Mouse (Mus musculus) erythroid progenitor cell, adult 5-6 weeks (primary cell): Measurements from ENCODE around the gene Cst7. TPM values are rescaled to one million over a fixed set of nuclear protein-coding genes. Genes with fewer than 3 reads are reported as not detected.
"Not testable (repeated sequence)": the region's sequence is repeated elsewhere in the genome, so short reads cannot be mapped to it uniquely, and the experiment has no call there.

Experiments
- ATAC-seq: replicated peaks from 2 replicates; pipeline ENCODE4 v1.8.0; 2016; ENCODE audit warnings: moderate number of reproducible peaks, mild to moderate bottlenecking, moderate TSS enrichment, inconsistent platforms; ENCODE audit not compliant: poor library complexity, low FRiP score, severe bottlenecking
- total RNA-seq, 2 experiments: library from RNA; stranded (forward) in 1 of 2; stranded (reverse) in 1 of 2; fragments of 150-400 nt in 1 of 2; fragments of 186-747, 209-891 nt in 1 of 2; gene quantifications; 2 replicates each; pipeline versions ENCODE4 v1.2.3 to v1.2.4; 2015 to 2017; ENCODE audit warnings: low replicate concordance in 2 of 2

The Cst7 gene
- 26.8 and 31.7 TPM in 2 replicates for total RNA-seq (2015; ENCODE audit: low replicate concordance)
- 10.7 and 24.7 TPM in 2 replicates for total RNA-seq (2017; ENCODE audit: low replicate concordance)

DNA sequence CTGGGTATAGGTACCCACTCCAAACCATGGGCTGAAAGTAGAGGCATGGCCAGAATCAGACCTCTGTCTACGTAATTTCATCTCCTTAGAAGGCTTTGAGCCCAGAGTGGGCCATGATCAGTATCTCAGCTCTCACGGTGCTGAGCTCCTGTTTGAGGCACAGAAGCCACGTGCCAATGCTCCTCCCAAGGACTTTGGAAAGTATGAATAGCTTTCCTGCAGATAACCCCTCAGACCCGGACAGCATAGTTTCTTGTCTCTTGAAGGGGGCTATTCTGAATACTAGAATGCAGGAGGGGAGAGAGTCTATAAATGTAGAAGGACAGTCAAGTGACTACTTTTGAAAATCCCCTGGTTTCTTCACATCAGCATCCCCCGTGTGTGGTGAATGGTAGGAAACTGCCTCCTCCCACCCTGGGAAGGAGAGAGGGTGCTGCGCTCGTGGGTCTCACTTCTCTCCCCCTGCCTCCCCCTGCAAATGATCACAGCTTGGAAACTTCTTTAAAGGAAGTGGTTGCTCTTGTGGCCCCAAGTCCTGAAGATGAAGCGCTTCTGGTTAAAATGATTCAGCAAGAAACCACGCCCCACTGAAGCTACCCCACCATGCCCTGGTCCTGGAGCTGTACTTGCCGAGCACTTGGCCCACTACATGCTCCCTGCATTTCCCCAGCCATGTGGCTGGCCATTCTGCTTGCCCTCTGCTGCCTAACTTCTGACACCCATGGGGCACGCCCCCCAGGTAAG is at the start of gene Cst7:
Cst7 (plus strand) TSS at position 569 of the 744 bp plus-strand sequence.
- no peak for ATAC-seq

- ATAC-seq: no peak
These were observed 44.5 kb upstream of the Cst7 start for GRCm38 (mm10) chr2:150525703-150526207.

DNA sequence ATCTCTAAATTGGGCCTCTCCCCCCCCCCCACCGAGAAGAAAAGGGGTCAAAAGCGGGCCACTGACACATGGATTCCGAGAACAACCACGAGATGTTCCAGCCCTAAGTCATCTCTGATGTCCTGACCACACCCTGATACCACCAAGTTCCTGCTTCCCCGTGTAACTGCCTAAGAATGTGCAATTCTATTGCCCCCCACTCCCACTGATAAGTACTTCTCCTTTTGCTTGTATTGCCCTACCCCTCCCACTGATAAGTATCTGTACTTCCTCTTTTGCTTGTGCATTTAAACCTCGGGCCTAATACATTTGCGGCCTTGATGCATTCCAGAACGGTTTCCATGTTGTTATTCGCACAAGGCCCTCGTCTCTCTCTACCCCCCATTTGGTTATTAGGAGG is 20.6 kb upstream of the Cst7 start:
- not testable (repeated sequence) for ATAC-seq

GRCm38 (mm10) chr2:150558568-150558967 is 11.6 kb upstream of the Cst7 start:
- ATAC-seq: no peak

DNA sequence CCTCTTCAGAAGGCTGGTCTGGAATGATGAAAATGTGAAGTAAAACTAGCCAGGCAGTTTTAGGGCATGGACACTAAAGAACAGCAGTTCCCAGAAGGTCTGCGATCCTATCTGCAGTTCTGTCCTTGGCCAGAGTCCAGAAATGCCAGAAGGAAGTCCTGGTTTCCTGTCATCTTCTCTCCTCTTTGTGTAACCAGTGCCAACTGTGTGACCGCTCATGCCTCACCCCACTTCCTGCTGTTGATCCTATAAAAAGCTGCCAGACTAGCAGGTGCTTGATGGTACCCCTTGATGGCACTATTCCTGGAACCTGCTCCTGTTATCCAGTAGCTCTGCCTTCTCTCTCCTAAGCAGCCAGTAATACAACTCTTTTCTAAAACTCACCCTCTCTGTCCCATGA is 3.2 kb upstream of the Cst7 start:
- ATAC-seq: no peak

GRCm38 (mm10) chr2:150570761-150571160 is 546 bp downstream of the Cst7 start:
- no peak for ATAC-seq

- ATAC-seq: no peak
These were observed 2.2 kb downstream of the Cst7 start for GRCm38 (mm10) chr2:150572463-150572862.

DNA sequence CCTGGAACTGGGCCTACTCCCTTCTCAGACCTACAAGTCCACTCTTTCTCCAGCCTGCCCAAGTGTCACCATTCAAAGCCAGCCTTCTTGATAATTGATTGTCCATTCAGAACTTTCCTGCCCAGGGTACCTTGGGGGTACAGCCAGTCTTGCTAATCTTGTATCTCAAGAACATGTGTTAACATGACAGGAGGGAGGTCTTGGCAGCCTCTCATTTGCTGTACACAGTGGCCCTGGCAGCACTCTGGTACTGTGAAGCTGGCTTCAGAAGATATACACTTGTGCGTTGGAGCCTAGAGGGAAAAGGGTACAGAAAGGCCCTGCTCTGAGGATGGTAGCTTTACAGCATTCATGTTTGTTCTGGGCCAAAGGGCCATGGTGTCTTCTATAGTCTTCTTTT is 6.0 kb downstream of the Cst7 start:
- no peak for ATAC-seq

GRCm38 (mm10) chr2:150578603-150579002 is 8.4 kb downstream of the Cst7 start:
- ATAC-seq: no peak

DNA sequence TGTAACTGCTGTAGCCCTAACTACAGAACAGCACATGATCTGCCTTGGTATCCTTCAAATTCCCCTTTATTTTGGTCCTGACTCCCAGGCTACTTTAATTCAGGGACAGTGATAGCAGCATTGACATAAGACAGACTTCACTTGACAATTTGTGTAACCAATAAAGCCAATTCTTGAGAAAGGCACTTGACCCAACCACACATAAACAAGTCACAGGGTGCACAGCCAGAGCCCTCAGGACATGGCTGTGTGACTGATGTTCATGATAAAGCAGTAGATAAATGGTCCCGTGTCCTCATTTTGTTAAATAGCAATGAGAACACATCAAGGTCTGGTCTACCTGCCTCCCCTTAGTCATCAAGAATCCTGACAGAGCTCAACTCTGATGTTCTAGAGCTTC is 9.4 kb downstream of the Cst7 start:
- ATAC-seq: no peak

GRCm38 (mm10) chr2:150589076-150589475 is 18.9 kb downstream of the Cst7 start:
- no peak for ATAC-seq

DNA sequence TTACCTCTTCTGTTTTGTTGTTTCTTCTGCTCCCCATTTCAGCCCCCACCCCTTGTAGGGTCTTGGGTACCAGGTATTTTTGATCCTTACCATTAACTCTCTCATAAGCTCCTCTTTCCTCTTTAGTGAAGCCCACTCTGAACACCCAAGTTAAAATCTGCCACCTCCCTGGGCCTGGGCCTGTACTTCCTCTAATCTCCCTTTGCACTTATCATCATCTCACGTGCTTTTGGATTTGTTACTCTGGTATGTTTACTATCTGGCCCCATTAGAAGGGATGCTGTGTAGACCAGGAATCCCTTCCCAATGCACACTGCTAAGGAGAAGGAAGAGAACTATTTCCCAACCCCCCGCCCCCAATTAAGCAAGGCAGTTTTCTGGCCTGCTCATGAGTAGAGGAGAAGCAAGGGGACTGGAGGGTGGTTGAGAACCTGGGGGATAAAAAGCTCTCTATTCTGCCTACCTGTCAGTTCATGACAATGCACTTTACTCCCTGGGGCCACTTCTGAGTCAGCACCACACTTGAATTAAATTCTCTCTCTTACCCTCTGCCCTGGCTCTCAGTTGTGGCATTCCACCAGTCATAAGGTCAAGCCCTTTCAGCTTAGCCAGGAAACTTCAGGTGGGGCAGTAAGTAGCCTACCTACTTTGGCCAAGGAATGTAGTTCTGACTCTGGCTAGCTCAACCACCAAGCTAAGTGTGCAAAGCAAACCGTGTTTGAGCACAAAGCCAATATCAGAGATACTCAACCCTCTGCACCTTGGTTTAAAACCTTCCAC is 25.4 kb downstream of the Cst7 start:
- no peak for ATAC-seq

DNA sequence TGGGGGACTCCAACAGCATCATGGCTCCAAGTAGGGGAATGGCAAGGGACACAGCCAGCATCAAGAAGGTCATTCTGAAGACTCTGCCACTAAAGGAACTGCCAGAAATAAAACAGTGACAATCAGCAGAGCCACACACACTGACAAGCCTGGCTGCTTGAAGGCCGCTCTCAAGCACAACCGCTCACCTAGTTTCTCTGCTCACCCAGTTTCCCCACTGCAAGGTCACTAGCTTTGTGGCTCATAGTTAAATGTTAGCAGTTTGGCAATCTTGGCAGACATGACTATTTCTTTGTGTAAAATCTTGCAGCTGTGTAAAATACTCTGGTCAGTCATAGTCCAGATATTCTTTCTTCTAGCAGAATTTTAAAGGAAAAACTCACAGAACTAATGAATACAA is 30.0 kb downstream of the Cst7 start:
- no peak for ATAC-seq

DNA sequence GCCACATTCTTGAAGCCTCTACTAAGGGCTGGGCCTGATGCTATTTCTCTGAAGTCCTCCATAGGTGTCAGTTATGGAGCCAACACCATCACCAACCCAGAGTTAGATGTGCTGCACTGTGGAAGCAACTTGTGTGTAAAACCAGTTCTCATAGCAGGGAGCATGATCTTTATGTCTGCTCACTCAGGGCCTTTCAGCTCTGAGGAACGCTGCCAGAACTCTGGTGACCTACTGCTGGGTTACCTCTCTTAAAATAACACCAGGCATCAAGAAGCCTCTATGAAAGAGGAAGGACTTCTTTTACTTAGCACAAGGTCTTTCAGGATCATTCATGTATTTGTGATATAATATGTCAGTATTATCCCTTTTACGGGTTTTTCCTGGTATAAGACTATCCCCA is 32.0 kb downstream of the Cst7 start:
- ATAC-seq: no peak

- no peak for ATAC-seq
These were observed 34.6 kb downstream of the Cst7 start for GRCm38 (mm10) chr2:150604802-150605201.

DNA sequence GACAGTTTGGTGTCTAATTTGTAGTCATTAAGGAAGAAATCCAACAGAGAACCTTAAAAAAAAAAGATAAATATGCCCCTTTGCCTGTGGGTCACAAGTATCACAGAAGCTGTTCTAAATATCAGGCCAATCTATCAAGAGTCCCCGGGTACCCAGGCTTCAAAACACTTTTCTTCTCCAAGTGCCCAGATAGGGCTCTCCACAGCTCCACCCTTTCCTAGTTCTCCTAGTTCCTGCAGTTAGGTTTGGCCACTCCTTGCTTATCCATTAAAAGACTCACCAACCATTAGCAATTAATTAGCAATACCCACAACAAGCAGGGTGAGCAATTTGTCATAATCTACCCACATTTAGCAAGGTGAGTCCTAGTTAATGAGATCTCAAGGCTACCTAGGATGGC is 36.9 kb downstream of the Cst7 start:
- no peak for ATAC-seq

DNA sequence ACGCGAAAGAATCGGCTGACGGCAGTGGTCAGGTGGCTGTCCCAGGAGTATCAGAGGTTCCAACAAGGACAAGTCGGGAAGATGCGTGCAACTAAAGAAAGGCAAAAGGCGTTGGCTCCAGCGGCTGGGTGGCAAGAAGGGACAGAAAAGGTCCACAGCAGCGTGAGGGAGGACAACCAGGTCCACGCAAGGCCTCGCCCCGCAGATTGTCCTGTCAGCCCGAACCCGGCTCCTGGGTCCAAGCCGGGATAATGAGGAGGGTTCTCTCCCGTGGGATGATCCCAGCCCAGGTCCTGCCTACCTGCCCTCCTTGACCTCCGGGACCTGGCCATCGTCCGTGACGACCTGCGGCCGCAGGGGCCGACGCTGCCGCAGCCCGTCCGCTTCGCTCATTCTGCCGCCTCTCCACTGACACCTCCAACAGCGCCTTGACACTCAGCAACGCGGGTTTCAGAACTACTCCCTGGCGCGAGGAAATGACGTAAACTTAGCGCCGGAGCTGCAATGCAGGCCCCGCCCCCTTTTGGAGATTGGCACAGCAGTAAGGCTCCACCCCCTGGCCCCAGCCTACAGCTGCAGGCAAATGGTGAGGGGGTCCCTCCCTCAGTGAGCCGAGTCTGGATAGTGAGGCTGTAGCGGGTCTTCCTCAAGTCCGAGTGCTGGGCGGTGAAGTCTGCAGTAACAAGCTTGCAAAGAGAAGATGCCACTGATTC is 38.0 kb downstream of the Cst7 start, which contains the start of gene Apmap:
Apmap (minus strand) TSS at position 481 of the 713 bp plus-strand sequence.
- ATAC-seq: peak; percentile 96

DNA sequence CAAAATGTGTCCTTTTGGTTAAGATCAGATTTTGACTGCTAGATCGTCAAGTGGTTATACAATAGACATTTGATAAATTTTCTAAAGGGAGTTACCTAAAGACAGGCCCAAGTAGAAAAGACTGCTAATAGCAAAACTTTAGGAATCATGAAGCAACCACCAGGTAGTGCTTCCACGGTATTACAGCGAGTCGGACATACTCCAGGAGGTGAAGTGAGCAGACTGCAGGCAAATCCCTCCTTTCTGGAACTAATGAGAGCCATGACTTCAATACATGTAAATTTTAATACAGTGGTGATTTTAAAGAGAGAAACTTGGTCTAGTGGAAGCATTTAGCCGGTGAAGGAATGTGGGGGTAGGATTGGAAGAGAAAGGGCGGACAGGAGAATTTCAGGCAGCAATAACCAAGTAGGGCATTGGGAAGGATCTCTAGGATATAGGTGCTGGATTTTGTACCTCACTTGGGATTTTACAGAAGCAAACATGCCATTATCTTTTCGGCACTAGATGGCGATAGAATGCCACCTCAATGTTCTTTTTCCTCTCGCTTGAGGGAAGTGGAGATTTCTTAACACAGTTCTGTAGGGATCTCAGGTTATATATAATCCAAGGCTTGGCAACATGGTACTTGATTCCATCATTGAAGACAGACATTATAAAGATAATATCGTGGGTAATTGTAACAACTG is 38.8 kb downstream of the Cst7 start:
- peak; percentile 62 for ATAC-seq

DNA sequence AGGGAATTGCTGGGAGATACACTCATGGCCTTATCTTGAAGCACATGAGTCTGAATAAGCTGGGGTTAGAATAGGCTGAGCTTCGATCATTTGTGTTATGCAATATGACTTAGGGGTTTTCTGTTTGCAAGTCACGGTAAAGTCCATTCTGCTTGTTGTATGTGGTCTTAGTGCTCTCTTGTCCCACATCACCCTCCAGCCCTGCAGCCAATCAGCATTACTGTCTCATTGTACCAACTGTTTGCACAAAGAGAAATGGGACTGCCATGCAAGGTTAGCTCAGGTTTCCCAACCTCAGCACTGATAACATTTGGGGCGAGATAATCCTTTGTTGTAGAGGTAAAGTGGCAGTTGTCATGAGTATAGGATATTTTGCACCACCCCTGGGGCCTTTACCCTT is 39.9 kb downstream of the Cst7 start:
- no peak for ATAC-seq

DNA sequence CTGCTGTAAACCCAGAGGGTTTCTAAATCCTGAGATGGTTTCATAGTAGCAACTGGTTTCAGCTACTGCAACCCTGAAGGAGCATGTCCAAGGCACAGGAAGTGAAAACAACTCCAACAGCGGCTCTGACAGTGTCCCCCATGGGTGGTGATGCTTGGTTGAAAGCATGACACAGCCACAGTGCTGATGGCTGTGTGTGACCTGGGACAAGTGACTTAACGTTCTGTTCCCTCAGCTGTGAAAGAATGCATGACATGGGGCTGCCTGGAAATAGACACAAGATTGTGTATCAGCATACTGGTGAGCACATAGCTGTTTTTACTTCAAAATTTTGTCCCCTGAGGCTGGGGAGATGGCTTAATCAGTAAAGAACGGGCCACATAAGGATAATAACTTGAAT is 51.5 kb downstream of the Cst7 start:
- ATAC-seq: no peak
